Mouse (Mus musculus) retina, postnatal 7 days (tissue): ENCODE results near the gene Vwa7.

ENCODE experiments used
- DNase-seq: peaks from one replicate; pipeline ENCODE4 v3.0.0-alpha.2; 2012; ENCODE audit warnings: low read depth, low spot score

Gene Vwa7

GRCm38 (mm10) chr17:35045807-35046680, 29.7 kb downstream of the Vwa7 start:
- no peak for DNase-seq

- DNase-seq, result peak; percentile 97
These were observed 30.5 kb downstream of the Vwa7 start, which contains the start of gene Msh5 for GRCm38 (mm10) chr17:35046681-35047455. Msh5 (minus strand) TSS chr17:35046745.

GRCm38 (mm10) chr17:35047688-35048087, 31.3 kb downstream of the Vwa7 start:
- DNase-seq, result no peak

- DNase-seq, result no peak
These were observed 32.0 kb downstream of the Vwa7 start for GRCm38 (mm10) chr17:35048149-35048931.

GRCm38 (mm10) chr17:35048932-35049440, 32.6 kb downstream of the Vwa7 start:
- no peak for DNase-seq

GRCm38 (mm10) chr17:35049561-35050016, 33.2 kb downstream of the Vwa7 start, which contains the start of gene Clic1:
Clic1 (plus strand) TSS chr17:35049966.
- peak; percentile 35 for DNase-seq

GRCm38 (mm10) chr17:35050126-35050750, 33.9 kb downstream of the Vwa7 start:
- no peak for DNase-seq

- no peak for DNase-seq
These were observed 35.0 kb downstream of the Vwa7 start for GRCm38 (mm10) chr17:35051156-35052086.

GRCm38 (mm10) chr17:35052271-35052798, 36.0 kb downstream of the Vwa7 start:
- DNase-seq, result no peak

- DNase-seq, result no peak
These were observed 39.5 kb downstream of the Vwa7 start for GRCm38 (mm10) chr17:35055691-35056495.

- DNase-seq, result no peak
These were observed 40.7 kb downstream of the Vwa7 start for GRCm38 (mm10) chr17:35057090-35057489.

GRCm38 (mm10) chr17:35058316-35058715, 41.9 kb downstream of the Vwa7 start:
- no peak for DNase-seq

- DNase-seq, result peak; percentile 74
These were observed 42.8 kb downstream of the Vwa7 start, which contains the start of gene Ddah2 for GRCm38 (mm10) chr17:35058911-35059892. Ddah2 (plus strand) TSS chr17:35059035.

GRCm38 (mm10) chr17:35060071-35060470, 43.7 kb downstream of the Vwa7 start:
- no peak for DNase-seq

GRCm38 (mm10) chr17:35060737-35061297, 44.4 kb downstream of the Vwa7 start:
- DNase-seq, result no peak

- no peak for DNase-seq
These were observed 44.9 kb downstream of the Vwa7 start for GRCm38 (mm10) chr17:35061299-35061698.

GRCm38 (mm10) chr17:35063466-35063865, 47.1 kb downstream of the Vwa7 start:
- DNase-seq, result no peak
